Mouse (Mus musculus) lung, embryonic 15.5 days (tissue): ENCODE measurements around the gene Spaca9. TPM values are rescaled to one million over a fixed set of nuclear protein-coding genes. Genes with fewer than 3 reads are reported as not detected.

Experiments used
- ATAC-seq: fragments of 200-750 bp; cut with Nextera tagmentation; 2 replicates; pipeline ENCODE4 v1.8.0; 2017; ENCODE audit warnings: moderate number of reproducible peaks, borderline replicate concordance; ENCODE audit not compliant: low FRiP score, low TSS enrichment; ENCODE audit errors: extremely low read depth
- H3K27ac ChIP-seq: fragments of 300-500 bp; sonication (generic); 2 replicates; pipeline ENCODE4 v1.5.1; 2015; ENCODE audit warnings: moderate library complexity, mild to moderate bottlenecking, inconsistent platforms
- H3K27me3 ChIP-seq: fragments of 300-500 bp; sonication (generic); 2 replicates; pipeline ENCODE4 v1.6.1; 2015; ENCODE audit warnings: inconsistent platforms
- H3K36me3 ChIP-seq: fragments of 300-500 bp; sonication (generic); 2 replicates; pipeline ENCODE4 v1.6.1; 2015; ENCODE audit warnings: inconsistent platforms
- H3K4me1 ChIP-seq: fragments of 300-500 bp; sonication (generic); 2 replicates; pipeline ENCODE4 v1.6.1; 2015; ENCODE audit warnings: inconsistent platforms
- H3K4me2 ChIP-seq: fragments of 300-500 bp; sonication (generic); 2 replicates; pipeline ENCODE4 v1.6.1; 2015; ENCODE audit warnings: inconsistent platforms, mild to moderate bottlenecking, moderate library complexity
- H3K4me3 ChIP-seq: fragments of 300-500 bp; sonication (generic); 2 replicates; pipeline ENCODE4 v1.5.1; 2015; ENCODE audit warnings: mild to moderate bottlenecking, inconsistent platforms
- H3K9ac ChIP-seq: fragments of 300-500 bp; sonication (generic); 2 replicates; pipeline ENCODE4 v1.6.1; 2015; ENCODE audit warnings: inconsistent platforms
- H3K9me3 ChIP-seq: fragments of 300-500 bp; sonication (generic); 2 replicates; pipeline ENCODE4 v1.6.1; 2016; ENCODE audit warnings: inconsistent platforms
- WGBS: fragments of 180-500 bp; shearing (Covaris S2); methylation state at CpG from one replicate; pipeline ENCODE4 v1.1.7; 2015; 5-methylcytosine and 5-hydroxymethylcytosine counted together
- polyA plus RNA-seq: library from polyadenylated mRNA; unstranded; fragments of >200 nt; fragmentation: Nextera tagmentation; extraction: Ambion mirVana; gene quantifications from 2 replicates; pipeline ENCODE4 v1.2.1, GENCODE M21; 2015

Spaca9 gene
- polyA plus RNA-seq, 1 experiment from 2014 or later, result 4.0 TPM

- Histone ChIP-seq H3K9ac (no peak overlapping the region), H3K27ac (no peak overlapping the region), H3K4me3 (no peak overlapping the region), H3K36me3 (no peaks in the 10 kb centered on the region), H3K27me3 (no peaks in the 10 kb centered on the region), H3K9me3 (no peaks in the 10 kb centered on the region), H3K4me2 (no peak overlapping the region), H3K4me1 (no peaks in the 10 kb centered on the region)
- 29% methylated on average over 6 of the region's 6 CpGs for WGBS
- ATAC-seq, result no peak
These were observed 7.3 kb upstream of the Spaca9 start for GRCm38 (mm10) chr2:28706787-28707186.

- Histone ChIP-seq H3K9me3 (no peaks in the 10 kb centered on the region), H3K4me3 (no peak overlapping the region), H3K36me3 (no peaks in the 10 kb centered on the region), H3K4me2 (no peak overlapping the region), H3K27ac (no peak overlapping the region), H3K4me1 (no peaks in the 10 kb centered on the region), H3K27me3 (no peaks in the 10 kb centered on the region), H3K9ac (no peak overlapping the region)
- 65% methylated on average over 8 of the region's 8 CpGs for whole genome bisulfite sequencing
- ATAC-seq, result no peak
These were observed 6.6 kb upstream of the Spaca9 start for GRCm38 (mm10) chr2:28706106-28706636.

- Histone ChIP-seq H3K9me3 (no peaks in the 10 kb centered on the region), H3K4me1 (peaks cover 13% of the 10 kb centered on the region), H3K4me3 (no peak overlapping the region), H3K4me2 (no peak overlapping the region), H3K9ac (no peak overlapping the region), H3K27me3 (no peaks in the 10 kb centered on the region), H3K36me3 (no peaks in the 10 kb centered on the region), H3K27ac (no peak overlapping the region)
- 54% methylated on average over 8 of the region's 8 CpGs for WGBS
- no peak for ATAC-seq
These were observed 2.2 kb upstream of the Spaca9 start for GRCm38 (mm10) chr2:28701646-28702262.

GRCm38 (mm10) chr2:28698566-28698965 is 961 bp downstream of the Spaca9 start:
- 73% methylated on average over 5 of the region's 5 CpGs for WGBS
- no peak for ATAC-seq
- Histone ChIP-seq H3K27ac (no peak overlapping the region), H3K36me3 (no peaks in the 10 kb centered on the region), H3K27me3 (no peaks in the 10 kb centered on the region), H3K9ac (no peak overlapping the region), H3K4me2 (no peak overlapping the region), H3K9me3 (no peaks in the 10 kb centered on the region), H3K4me1 (peaks cover 13% of the 10 kb centered on the region), H3K4me3 (no peak overlapping the region)

- Histone ChIP-seq H3K27me3 (no peaks in the 10 kb centered on the region), H3K9ac (no peak overlapping the region), H3K36me3 (0 out of 2 replicates have a peak, but pooled peaks cover 2% of the 10 kb centered on the region), H3K4me2 (no peak overlapping the region), H3K4me1 (no peaks in the 10 kb centered on the region), H3K4me3 (no peak overlapping the region), H3K27ac (no peak overlapping the region), H3K9me3 (no peaks in the 10 kb centered on the region)
- 62% methylated on average over 9 of the region's 9 CpGs for WGBS
- ATAC-seq, result no peak
These were observed 6.8 kb downstream of the Spaca9 start for GRCm38 (mm10) chr2:28692692-28693091.

GRCm38 (mm10) chr2:28688431-28688830 is 11.1 kb downstream of the Spaca9 start:
- WGBS, result 33% methylated on average over 3 of the region's 3 CpGs
- Histone ChIP-seq H3K4me3 (no peak overlapping the region), H3K9ac (no peak overlapping the region), H3K9me3 (no peaks in the 10 kb centered on the region), H3K36me3 (peaks cover 34% of the 10 kb centered on the region), H3K4me2 (no peak overlapping the region), H3K27me3 (no peaks in the 10 kb centered on the region), H3K4me1 (no peaks in the 10 kb centered on the region), H3K27ac (no peak overlapping the region)
- ATAC-seq, result no peak

- WGBS, result 88% methylated on average over 7 of the region's 7 CpGs
These were observed 13.6 kb downstream of the Spaca9 start for GRCm38 (mm10) chr2:28685895-28686294.

GRCm38 (mm10) chr2:28681718-28682117 is 17.8 kb downstream of the Spaca9 start:
- Histone ChIP-seq H3K4me2 (no peak overlapping the region), H3K9me3 (no peaks in the 10 kb centered on the region), H3K36me3 (peaks cover 88% of the 10 kb centered on the region), H3K4me3 (no peak overlapping the region), H3K27ac (no peak overlapping the region), H3K9ac (no peak overlapping the region), H3K4me1 (no peaks in the 10 kb centered on the region), H3K27me3 (no peaks in the 10 kb centered on the region)
- ATAC-seq, result no peak
- WGBS, result 80% methylated on average over 4 of the region's 4 CpGs

More at GRCm38 (mm10) chr2:28685895-28686294, 13.6 kb downstream of the Spaca9 start:
- peaks cover 59% of the 10 kb centered on the region for H3K36me3 ChIP-seq
- H3K4me3 ChIP-seq, result no peak overlapping the region
- no peak for ATAC-seq
- no peak overlapping the region for H3K9ac ChIP-seq
- no peak overlapping the region for H3K4me2 ChIP-seq
- H3K4me1 ChIP-seq, result no peaks in the 10 kb centered on the region
- no peaks in the 10 kb centered on the region for H3K27me3 ChIP-seq
- H3K9me3 ChIP-seq, result no peaks in the 10 kb centered on the region
- H3K27ac ChIP-seq, result no peak overlapping the region

- Histone ChIP-seq H3K4me3 (no peak overlapping the region), H3K4me1 (no peaks in the 10 kb centered on the region), H3K9me3 (no peaks in the 10 kb centered on the region), H3K4me2 (no peak overlapping the region), H3K36me3 (peaks cover 90% of the 10 kb centered on the region), H3K27me3 (no peaks in the 10 kb centered on the region), H3K27ac (no peak overlapping the region), H3K9ac (no peak overlapping the region)
- WGBS, result 28% methylated on average over 4 of the region's 4 CpGs
- no peak for ATAC-seq
These were observed 18.8 kb downstream of the Spaca9 start for GRCm38 (mm10) chr2:28680710-28681109.

GRCm38 (mm10) chr2:28676005-28676404 is 23.5 kb downstream of the Spaca9 start:
- WGBS, result 89% methylated on average over 8 of the region's 8 CpGs
- Histone ChIP-seq H3K4me3 (no peak overlapping the region), H3K4me2 (no peak overlapping the region), H3K9me3 (no peaks in the 10 kb centered on the region), H3K27ac (no peak overlapping the region), H3K36me3 (peaks cover 89% of the 10 kb centered on the region), H3K4me1 (no peaks in the 10 kb centered on the region), H3K9ac (no peak overlapping the region), H3K27me3 (no peaks in the 10 kb centered on the region)
- ATAC-seq, result no peak

- Histone ChIP-seq H3K4me2 (no peak overlapping the region), H3K27me3 (no peaks in the 10 kb centered on the region), H3K27ac (no peak overlapping the region), H3K4me1 (no peaks in the 10 kb centered on the region), H3K9ac (no peak overlapping the region), H3K36me3 (peaks cover 85% of the 10 kb centered on the region), H3K9me3 (no peaks in the 10 kb centered on the region), H3K4me3 (no peak overlapping the region)
- no peak for ATAC-seq
- 67% methylated on average over 2 of the region's 2 CpGs for WGBS
These were observed 28.1 kb downstream of the Spaca9 start for GRCm38 (mm10) chr2:28671438-28671837.

GRCm38 (mm10) chr2:28665818-28666217 is 33.7 kb downstream of the Spaca9 start:
- H3K36me3 ChIP-seq, result peaks cover 75% of the 10 kb centered on the region
- H3K4me1 ChIP-seq, result no peaks in the 10 kb centered on the region
- no peak overlapping the region for H3K4me2 ChIP-seq
- H3K9ac ChIP-seq, result no peak overlapping the region
- ATAC-seq, result no peak
- no peak overlapping the region for H3K27ac ChIP-seq
- 68% methylated on average over 3 of the region's 3 CpGs for WGBS
- H3K27me3 ChIP-seq, result no peaks in the 10 kb centered on the region
- H3K4me3 ChIP-seq, result no peak overlapping the region
- H3K9me3 ChIP-seq, result no peaks in the 10 kb centered on the region
